16 mouse cellular contexts compared by ENCODE assay signal in genomic region chr5:101100975-101101699, GRCm38 (mm10).
A peak's percentile ranks its signal among the peaks of the same experiment; 100 is the strongest.
DNase-seq lines count a peak whose midpoint lies in the region; ATAC-seq lines count a peak whose summit lies in the region.
"Had no signal": no experiment of that assay in that cellular context is flagged by ENCODE, and none has a peak within 500 bp of the region (broad histone marks: within the 10 kb centered on the region; RNA-seq: fewer than 3 reads in every experiment).

No protein-coding gene starts in this region.

- DNase-seq in 416B (ENCODE audit: low read depth) (peak; percentile 57), NIH3T3 (ENCODE audit: low read depth) (peak; percentile 30)
- DNase-seq in T-cell, adult 2 months (ENCODE audit: low spot score), result no peak
- DNase-seq in urinary bladder, postnatal 36 days (ENCODE audit: low spot score in 2 of 2), result no peak
- no peak for DNase-seq in right cerebral cortex, adult 2 months (ENCODE audit: low spot score in 2 of 2)
- DNase-seq: adrenal gland, postnatal 14 days; cerebellum, adult 18-20 months; cerebellum, adult 9-11 months; cerebellum, postnatal 36 days; gastrocnemius, postnatal 10 days; heart, adult 2 months; heart, postnatal 14 days had no signal

- peak; percentile 80 for ATAC-seq in megakaryocyte, adult 5-6 weeks (ENCODE audit: poor library complexity, severe bottlenecking)
- ATAC-seq: activated CD4-positive, CD25-positive, alpha-beta regulatory T cell, adult 4 months; forebrain, embryonic 14.5 days; hindbrain, postnatal 0 days had no signal

Comparison
In these comparisons a context has a peak if more than half of its experiments do, and no peak if none do; other contexts are left out.
1. DNase-seq: peak in 416B (single experiment) and NIH3T3 (single experiment); none in T-cell, adult 2 months (single experiment), urinary bladder, postnatal 36 days (0 of 2) and right cerebral cortex, adult 2 months (0 of 2).